Mouse (Mus musculus) kidney, adult 18-20 months (tissue): ENCODE measurements at regions not wholly inside any gene's neighbourhood (a gene's known extent, or its start where the extent isn't known, plus 50 kb on each side); places are given as distances from the start of the nearest gene placed in this dataset.

Experiments
- DNase-seq: peaks from one replicate; pipeline ENCODE4 v3.0.0; 2021

- no peak for DNase-seq
Observed at GRCm38 (mm10) chr12:51009644-51010043, 338.2 kb upstream of the G2e3 start.

GRCm38 (mm10) chr12:51001722-51002592, 345.9 kb upstream of the G2e3 start:
- DNase-seq: no peak

GRCm38 (mm10) chr12:51001096-51001495, 346.8 kb upstream of the G2e3 start:
- DNase-seq: no peak

GRCm38 (mm10) chr12:51000281-51001075, 347.4 kb upstream of the G2e3 start:
- DNase-seq: no peak

- DNase-seq: peak; percentile 67
Observed at GRCm38 (mm10) chr12:50999295-51000237, 348.3 kb upstream of the G2e3 start.

GRCm38 (mm10) chr12:50995664-50996063, 346.8 kb upstream of the Prkd1 start:
- DNase-seq: no peak

- no peak for DNase-seq
Observed at GRCm38 (mm10) chr12:50989561-50990325, 340.8 kb upstream of the Prkd1 start.

- no peak for DNase-seq
Observed at GRCm38 (mm10) chr12:50981318-50981717, 332.4 kb upstream of the Prkd1 start.

GRCm38 (mm10) chr12:50980800-50981199, 331.9 kb upstream of the Prkd1 start:
- DNase-seq: no peak

GRCm38 (mm10) chr12:50970759-50971122, 321.8 kb upstream of the Prkd1 start:
- no peak for DNase-seq

- no peak for DNase-seq
Observed at GRCm38 (mm10) chr12:50969887-50970758, 321.2 kb upstream of the Prkd1 start.

GRCm38 (mm10) chr12:50969402-50969801, 320.5 kb upstream of the Prkd1 start:
- no peak for DNase-seq

- no peak for DNase-seq
Observed at GRCm38 (mm10) chr12:50967168-50967810, 318.4 kb upstream of the Prkd1 start.

GRCm38 (mm10) chr12:50953971-50954370, 305.1 kb upstream of the Prkd1 start:
- DNase-seq: no peak

GRCm38 (mm10) chr12:50947035-50947434, 298.1 kb upstream of the Prkd1 start:
- DNase-seq: no peak

GRCm38 (mm10) chr12:50943741-50944521, 295.0 kb upstream of the Prkd1 start:
- DNase-seq: peak; percentile 56

- no peak for DNase-seq
Observed at GRCm38 (mm10) chr12:50943340-50943739, 294.4 kb upstream of the Prkd1 start.

GRCm38 (mm10) chr12:50935516-50935915, 286.6 kb upstream of the Prkd1 start:
- no peak for DNase-seq

- DNase-seq: no peak
Observed at GRCm38 (mm10) chr12:50932496-50932895, 283.6 kb upstream of the Prkd1 start.

- DNase-seq: no peak
Observed at GRCm38 (mm10) chr12:50929641-50930040, 280.7 kb upstream of the Prkd1 start.
